Mouse (Mus musculus) limb, embryonic 13.5 days (tissue): Measurements from ENCODE around the gene Cnih3. TPM values are rescaled to one million over a fixed set of nuclear protein-coding genes. Genes with fewer than 3 reads are reported as not detected.

Experiments used
- ATAC-seq: fragments of 200-750 bp; cut with Nextera tagmentation; 2 replicates; pipeline ENCODE4 v1.8.0; 2017; ENCODE audit warnings: low read depth, moderate number of reproducible peaks, moderate TSS enrichment; ENCODE audit not compliant: low FRiP score
- H3K27ac ChIP-seq: fragments of 300-500 bp; sonication (generic); 2 replicates; pipeline ENCODE4 v1.5.1; 2015; ENCODE audit warnings: inconsistent platforms, mild to moderate bottlenecking, moderate library complexity
- H3K27me3 ChIP-seq: fragments of 300-500 bp; sonication (generic); 2 replicates; pipeline ENCODE4 v1.6.1; 2015; ENCODE audit warnings: mild to moderate bottlenecking, inconsistent platforms
- H3K36me3 ChIP-seq: fragments of 300-500 bp; sonication (generic); 2 replicates; pipeline ENCODE4 v1.6.1; 2015; ENCODE audit warnings: inconsistent platforms, mild to moderate bottlenecking, moderate library complexity
- H3K4me1 ChIP-seq: fragments of 300-500 bp; sonication (generic); 2 replicates; pipeline ENCODE4 v1.6.1; 2015; ENCODE audit warnings: inconsistent platforms
- H3K4me2 ChIP-seq: fragments of 300-500 bp; sonication (generic); replicated peaks from 2 replicates; pipeline ENCODE4 v1.6.1; 2015; ENCODE audit warnings: inconsistent platforms, mild to moderate bottlenecking, moderate library complexity
- H3K4me3 ChIP-seq: fragments of 300-500 bp; sonication (generic); 2 replicates; pipeline ENCODE4 v1.5.1; 2015; ENCODE audit warnings: moderate library complexity, mild to moderate bottlenecking, inconsistent platforms
- H3K9ac ChIP-seq: fragments of 300-500 bp; sonication (generic); 2 replicates; pipeline ENCODE4 v1.6.1; 2015; ENCODE audit warnings: mild to moderate bottlenecking, inconsistent platforms
- H3K9me3 ChIP-seq: fragments of 300-500 bp; sonication (generic); 2 replicates; pipeline ENCODE4 v1.6.1; 2016; ENCODE audit warnings: inconsistent platforms
- WGBS: fragments of 180-500 bp; shearing (Covaris S2); methylation state at CpG from one replicate; pipeline ENCODE4 v1.1.7; 2015; 5-methylcytosine and 5-hydroxymethylcytosine counted together
- polyA plus RNA-seq: library from polyadenylated mRNA; unstranded; fragments of >200 nt; fragmentation: Nextera tagmentation; extraction: Ambion mirVana; gene quantifications from 2 replicates; pipeline ENCODE4 v1.2.1, GENCODE M21; 2015

Cnih3 gene
- polyA plus RNA-seq, 1 experiment from 2014 or later: 0.71 TPM

GRCm38 (mm10) chr1:181381410-181382010 is 29.1 kb downstream of the Cnih3 start:
- Histone ChIP-seq H3K4me3 (no peak overlapping the region), H3K36me3 (no peaks in the 10 kb centered on the region), H3K27me3 (peaks cover 19% of the 10 kb centered on the region), H3K27ac (no peak overlapping the region), H3K4me1 (peaks cover 12% of the 10 kb centered on the region), H3K9me3 (no peaks in the 10 kb centered on the region), H3K9ac (no peak overlapping the region), H3K4me2 (no peak overlapping the region)
- WGBS: 84% methylated on average over 12 of the region's 12 CpGs
- ATAC-seq: no peak

GRCm38 (mm10) chr1:181389264-181389663 is 36.8 kb downstream of the Cnih3 start:
- H3K27ac ChIP-seq: no peak overlapping the region
- H3K4me3 ChIP-seq: no peak overlapping the region
- no peak overlapping the region for H3K9ac ChIP-seq
- peaks cover 8% of the 10 kb centered on the region; the same call in 1 of the 2 replicates for H3K4me1 ChIP-seq
- no peak for ATAC-seq
- H3K27me3 ChIP-seq: no peaks in the 10 kb centered on the region; the same call in 1 of the 2 replicates
- H3K4me2 ChIP-seq: no peak overlapping the region
- no peaks in the 10 kb centered on the region for H3K36me3 ChIP-seq
- no peaks in the 10 kb centered on the region for H3K9me3 ChIP-seq
- WGBS: 67% methylated on average over 2 of the region's 2 CpGs

- Histone ChIP-seq H3K27ac (no peak overlapping the region), H3K4me3 (no peak overlapping the region), H3K9me3 (no peaks in the 10 kb centered on the region), H3K27me3 (no peaks in the 10 kb centered on the region; the same call in 1 of the 2 replicates), H3K9ac (no peak overlapping the region), H3K4me2 (no peak overlapping the region), H3K36me3 (no peaks in the 10 kb centered on the region), H3K4me1 (peaks cover 8% of the 10 kb centered on the region; the same call in 1 of the 2 replicates)
- ATAC-seq: no peak
- WGBS: 92% methylated on average over 2 of the region's 2 CpGs
Observed at GRCm38 (mm10) chr1:181392489-181392888, 40.1 kb downstream of the Cnih3 start.

GRCm38 (mm10) chr1:181393250-181394149 is 41.1 kb downstream of the Cnih3 start:
- H3K27me3 ChIP-seq: no peaks in the 10 kb centered on the region; the same call in 1 of the 2 replicates
- no peak overlapping the region for H3K27ac ChIP-seq
- no peaks in the 10 kb centered on the region for H3K36me3 ChIP-seq
- H3K9me3 ChIP-seq: no peaks in the 10 kb centered on the region
- H3K4me2 ChIP-seq: no peak overlapping the region
- no peak overlapping the region for H3K4me3 ChIP-seq
- WGBS: 47% methylated on average over 6 of the region's 6 CpGs
- peaks cover 8% of the 10 kb centered on the region; the same call in 1 of the 2 replicates for H3K4me1 ChIP-seq
- H3K9ac ChIP-seq: no peak overlapping the region
- ATAC-seq: no peak

- no peak for ATAC-seq
- Histone ChIP-seq H3K4me2 (no peak overlapping the region), H3K27me3 (no peaks in the 10 kb centered on the region; the same call in 1 of the 2 replicates), H3K27ac (no peak overlapping the region), H3K4me1 (peaks cover 8% of the 10 kb centered on the region; the same call in 1 of the 2 replicates), H3K9me3 (no peaks in the 10 kb centered on the region), H3K9ac (no peak overlapping the region), H3K4me3 (no peak overlapping the region), H3K36me3 (no peaks in the 10 kb centered on the region)
- 87% methylated on average over 6 of the region's 6 CpGs for WGBS
Observed at GRCm38 (mm10) chr1:181395234-181395828, 42.9 kb downstream of the Cnih3 start.

- Histone ChIP-seq H3K4me3 (no peak overlapping the region), H3K36me3 (no peaks in the 10 kb centered on the region), H3K9ac (no peak overlapping the region), H3K4me1 (no peaks in the 10 kb centered on the region), H3K4me2 (no peak overlapping the region), H3K9me3 (no peaks in the 10 kb centered on the region), H3K27me3 (no peaks in the 10 kb centered on the region; the same call in 1 of the 2 replicates), H3K27ac (no peak overlapping the region)
- WGBS: 89% methylated on average over 3 of the region's 3 CpGs
- ATAC-seq: no peak
Observed at GRCm38 (mm10) chr1:181399179-181399578, 46.8 kb downstream of the Cnih3 start.

- no peaks in the 10 kb centered on the region for H3K36me3 ChIP-seq
- 84% methylated on average over 7 of the region's 7 CpGs for WGBS
- no peak for ATAC-seq
Observed at GRCm38 (mm10) chr1:181403056-181403455, 50.6 kb downstream of the Cnih3 start.

GRCm38 (mm10) chr1:181407281-181407680 is 54.9 kb downstream of the Cnih3 start:
- 67% methylated on average over 11 of the region's 11 CpGs for WGBS
- Histone ChIP-seq H3K4me1 (0 out of 2 replicates have a peak, but pooled peaks cover 7% of the 10 kb centered on the region), H3K27ac (no peak overlapping the region), H3K36me3 (no peaks in the 10 kb centered on the region), H3K4me2 (no peak overlapping the region), H3K27me3 (peaks cover 6% of the 10 kb centered on the region; the same call in 1 of the 2 replicates), H3K9me3 (no peaks in the 10 kb centered on the region), H3K4me3 (no peak overlapping the region), H3K9ac (no peak overlapping the region)
- no peak for ATAC-seq

More at GRCm38 (mm10) chr1:181403056-181403455, 50.6 kb downstream of the Cnih3 start:
- Histone ChIP-seq H3K4me2 (no peak overlapping the region), H3K4me3 (no peak overlapping the region), H3K4me1 (0 out of 2 replicates have a peak, but pooled peaks cover 7% of the 10 kb centered on the region), H3K27ac (no peak overlapping the region), H3K9ac (no peak overlapping the region), H3K27me3 (no peaks in the 10 kb centered on the region), H3K9me3 (no peaks in the 10 kb centered on the region)

- H3K27me3 ChIP-seq: peaks cover 6% of the 10 kb centered on the region; the same call in 1 of the 2 replicates
- ATAC-seq: no peak
- WGBS: 68% methylated on average over 17 of the region's 18 CpGs
Observed at GRCm38 (mm10) chr1:181408086-181408975, 55.9 kb downstream of the Cnih3 start.

GRCm38 (mm10) chr1:181409693-181410092 is 57.3 kb downstream of the Cnih3 start:
- 70% methylated on average over 9 of the region's 9 CpGs for WGBS
- Histone ChIP-seq H3K9ac (no peak overlapping the region), H3K4me3 (no peak overlapping the region), H3K27me3 (peaks cover 6% of the 10 kb centered on the region; the same call in 1 of the 2 replicates), H3K27ac (no peak overlapping the region), H3K36me3 (no peaks in the 10 kb centered on the region), H3K4me2 (no peak overlapping the region), H3K4me1 (0 out of 2 replicates have a peak, but pooled peaks cover 7% of the 10 kb centered on the region), H3K9me3 (no peaks in the 10 kb centered on the region)
- ATAC-seq: no peak

More at GRCm38 (mm10) chr1:181408086-181408975, 55.9 kb downstream of the Cnih3 start:
- Histone ChIP-seq H3K4me1 (0 out of 2 replicates have a peak, but pooled peaks cover 7% of the 10 kb centered on the region), H3K9me3 (no peaks in the 10 kb centered on the region), H3K36me3 (no peaks in the 10 kb centered on the region), H3K27ac (no peak overlapping the region), H3K4me2 (no peak overlapping the region), H3K9ac (no peak overlapping the region), H3K4me3 (no peak overlapping the region)

- no peak overlapping the region for H3K9ac ChIP-seq
- 83% methylated on average over 8 of the region's 8 CpGs for WGBS
- ATAC-seq: no peak
- H3K4me2 ChIP-seq: no peak overlapping the region
- no peaks in the 10 kb centered on the region for H3K9me3 ChIP-seq
- no peak overlapping the region for H3K4me3 ChIP-seq
- no peak overlapping the region for H3K27ac ChIP-seq
- H3K36me3 ChIP-seq: no peaks in the 10 kb centered on the region
- H3K4me1 ChIP-seq: 0 out of 2 replicates have a peak, but pooled peaks cover 7% of the 10 kb centered on the region
- peaks cover 6% of the 10 kb centered on the region; the same call in 1 of the 2 replicates for H3K27me3 ChIP-seq
Observed at GRCm38 (mm10) chr1:181410647-181411254, 58.3 kb downstream of the Cnih3 start.
